Mouse (Mus musculus) thymus, adult 2 months (tissue): ENCODE measurements around the gene Tgif2lx2. TPM values are rescaled to one million over a fixed set of nuclear protein-coding genes. Genes with fewer than 3 reads are reported as not detected.
"Not testable (repeated sequence)": the region's sequence is repeated elsewhere in the genome, so short reads cannot be mapped to it uniquely, and the experiment has no call there.

Source experiments
- DNase-seq: peaks from one replicate; pipeline ENCODE4 v3.0.0; 2021
- H3K27ac ChIP-seq: fragments of 200-500 bp; 2 replicates; pipeline ENCODE4 v1.5.1; 2012; ENCODE audit warnings: low read length, control low read depth; ENCODE audit not compliant: control insufficient read depth, insufficient read depth
- H3K27me3 ChIP-seq: fragments of 200-500 bp; 2 replicates; pipeline ENCODE4 v1.6.1; 2012; ENCODE audit warnings: mild to moderate bottlenecking, low read length, moderate library complexity, mixed read lengths; ENCODE audit not compliant: control insufficient read depth, insufficient read depth
- H3K36me3 ChIP-seq: fragments of 200-500 bp; 2 replicates; pipeline ENCODE4 v1.6.1; 2012; ENCODE audit warnings: mild to moderate bottlenecking, low read length, moderate library complexity; ENCODE audit not compliant: control insufficient read depth, insufficient read depth
- H3K4me1 ChIP-seq: fragments of 200-500 bp; replicated peaks from 2 replicates; pipeline ENCODE4 v1.6.1; 2012; ENCODE audit warnings: low read length; ENCODE audit not compliant: control insufficient read depth, insufficient read depth
- H3K4me3 ChIP-seq: fragments of 200-500 bp; 2 replicates; pipeline ENCODE4 v1.5.1; 2012; ENCODE audit warnings: mild to moderate bottlenecking, low read length, control low read depth, moderate library complexity; ENCODE audit not compliant: control insufficient read depth, insufficient read depth
- WGBS: fragments of 180-500 bp; shearing (Covaris S2); methylation state at CpG from one replicate; pipeline ENCODE4 v1.1.7; 2018; 5-methylcytosine and 5-hydroxymethylcytosine counted together
- polyA plus RNA-seq: library from polyadenylated mRNA; depleted of rRNA; stranded (reverse); fragments of >200 nt; gene quantifications from 2 replicates; pipeline ENCODE4 v1.2.3, GENCODE M21; 2012; rRNA removed

Gene Tgif2lx2
- not detected in 2 replicates for polyA plus RNA-seq

- not testable (repeated sequence) for H3K27me3 ChIP-seq, H3K4me3 ChIP-seq, H3K4me1 ChIP-seq, H3K36me3 ChIP-seq, DNase-seq, H3K27ac ChIP-seq
- WGBS = no CpG with 5 or more reads among the region's 5 CpGs
Measured at GRCm38 (mm10) chrX:118426927-118427326, at the start of gene Tgif2lx2. Tgif2lx2 (plus strand) TSS chrX:118427227.

Other genes with a start within 250 kb of the Tgif2lx2 start
- not detected in 2 replicates for gene Tgif2lx1, start 53.5 kb downstream of the Tgif2lx2 start, polyA plus RNA-seq